Mouse (Mus musculus): ENCODE measurements at regions not wholly inside any gene's neighbourhood (a gene's known extent, or its start where the extent isn't known, plus 50 kb on each side); places are given as distances from the start of the nearest gene placed in this dataset.

DNA sequence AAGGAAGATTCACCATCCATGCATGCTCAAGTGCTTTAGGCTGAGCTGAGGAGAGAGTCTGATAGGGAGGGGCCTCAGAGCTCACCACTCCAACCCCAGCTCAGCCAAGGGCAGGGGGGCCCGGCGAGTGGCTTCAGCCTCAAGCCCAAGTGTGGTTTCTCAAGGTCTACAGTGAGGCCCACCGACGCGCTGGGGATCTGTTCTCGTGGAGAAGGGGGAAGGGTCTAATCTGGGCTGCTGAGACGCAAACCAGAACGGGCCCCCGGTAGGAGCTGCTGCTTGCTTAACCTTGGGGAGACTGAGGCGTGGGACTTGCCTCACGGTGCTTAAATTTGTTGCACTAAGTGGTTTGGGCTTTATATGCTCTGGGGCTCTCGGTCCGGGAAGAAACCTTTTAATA lies 70.9 kb downstream of the Asb1 start:
- H3K9ac ChIP-seq: 0 out of 2 replicates have a peak overlapping the region, but pooled peaks have one; percentile 43
- H3K4me2 ChIP-seq (replicated peaks): peak overlapping the region; percentile 49
- H3K4me3 ChIP-seq: no peak overlapping the region; the same call in 1 of the 2 replicates
- H3K27ac ChIP-seq: peak overlapping the region; percentile 89
- H3K4me1 ChIP-seq: peaks cover 81% of the 10 kb centered on the region
- 11% methylated on average over 13 of the region's 13 CpGs for WGBS
- ATAC-seq (ENCODE audit: low FRiP score, low read depth): peak; percentile 75
- H3K27me3 ChIP-seq: peaks cover 27% of the 10 kb centered on the region; the same call in 1 of the 2 replicates
- H3K9me3 ChIP-seq: no peaks in the 10 kb centered on the region
- H3K36me3 ChIP-seq: no peaks in the 10 kb centered on the region

DNA sequence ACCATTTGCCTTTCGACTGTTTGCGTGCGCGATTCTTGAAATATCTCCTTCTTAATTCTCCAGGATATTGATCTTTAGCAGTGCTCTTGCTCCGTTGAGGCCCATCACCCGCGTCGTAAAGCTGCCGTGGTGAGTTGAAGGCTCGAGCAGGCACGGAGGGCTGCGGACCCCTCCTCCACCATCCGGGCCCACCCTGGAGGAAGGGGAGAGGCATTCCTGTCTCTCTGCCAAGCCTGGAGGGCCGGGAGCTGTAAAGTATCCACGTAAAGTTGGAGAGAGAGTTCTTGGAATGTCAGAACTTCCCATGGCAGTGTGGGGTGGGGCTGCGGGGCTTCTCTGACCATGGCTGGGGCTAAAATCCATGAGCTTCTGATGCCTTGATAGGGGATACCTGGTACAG lies 71.3 kb downstream of the Asb1 start:
- 13% methylated on average over 16 of the region's 16 CpGs for WGBS
- ATAC-seq (ENCODE audit: low FRiP score, low read depth): peak; percentile 90
- Histone ChIP-seq H3K9ac (0 out of 2 replicates have a peak overlapping the region, but pooled peaks have one; percentile 43), H3K4me3 (peak overlapping the region; percentile 14; the same call in 1 of the 2 replicates), H3K27ac (peak overlapping the region; percentile 89), H3K27me3 (peaks cover 26% of the 10 kb centered on the region; the same call in 1 of the 2 replicates), H3K9me3 (no peaks in the 10 kb centered on the region), H3K4me1 (peaks cover 81% of the 10 kb centered on the region), H3K36me3 (no peaks in the 10 kb centered on the region), H3K4me2 (replicated peaks) (peak overlapping the region; percentile 49)

DNA sequence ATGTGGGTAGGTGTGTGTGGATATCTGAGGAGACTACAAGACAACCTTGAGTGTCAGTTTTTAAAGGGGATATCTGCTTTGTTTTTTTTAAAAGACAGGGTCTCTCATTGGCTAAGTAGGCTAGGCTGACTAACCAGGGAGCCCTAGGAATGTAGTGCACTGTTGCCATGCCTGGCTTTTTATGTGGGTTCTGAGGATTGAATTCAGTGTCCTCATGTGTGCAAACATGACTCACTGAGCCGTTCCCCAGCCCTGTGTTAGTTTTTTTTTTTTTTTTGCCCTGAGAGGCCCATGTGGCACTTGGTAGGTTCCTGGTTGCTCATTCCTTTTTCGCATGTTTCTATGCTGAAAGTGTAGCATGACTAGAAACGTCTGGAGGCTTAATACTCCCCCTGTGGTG lies 72.6 kb downstream of the Asb1 start:
- 41% methylated on average over 3 of the region's 3 CpGs for WGBS
- Histone ChIP-seq H3K4me2 (replicated peaks) (no peak overlapping the region), H3K36me3 (no peaks in the 10 kb centered on the region), H3K4me1 (peaks cover 81% of the 10 kb centered on the region), H3K27me3 (peaks cover 24% of the 10 kb centered on the region; the same call in 1 of the 2 replicates), H3K9ac (no peak overlapping the region), H3K27ac (peak overlapping the region; percentile 74), H3K9me3 (no peaks in the 10 kb centered on the region), H3K4me3 (no peak overlapping the region)
- ATAC-seq (ENCODE audit: low FRiP score, low read depth): no peak

DNA sequence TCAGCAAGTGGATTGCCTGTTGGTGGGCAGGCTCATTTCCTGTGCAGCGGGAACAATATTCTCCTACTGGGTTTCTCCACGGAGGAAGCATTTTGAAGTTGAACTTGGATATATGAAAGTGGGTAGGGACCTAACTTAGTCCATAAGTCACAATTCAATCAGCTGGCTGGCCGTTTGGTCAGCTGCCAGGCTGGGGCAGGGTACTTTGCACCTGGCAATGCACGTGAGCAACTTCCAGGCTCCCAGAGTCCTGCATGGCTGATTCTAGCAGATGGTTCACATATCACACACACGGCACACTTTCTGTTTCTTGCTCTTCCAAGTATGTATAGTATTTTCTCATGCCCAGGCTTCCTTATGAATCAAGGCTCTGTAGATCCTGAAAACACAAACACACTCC lies 75.1 kb downstream of the Asb1 start:
- Histone ChIP-seq H3K36me3 (no peaks in the 10 kb centered on the region), H3K4me1 (peaks cover 91% of the 10 kb centered on the region), H3K4me2 (replicated peaks) (no peak overlapping the region), H3K9ac (no peak overlapping the region), H3K9me3 (no peaks in the 10 kb centered on the region), H3K27me3 (peaks cover 17% of the 10 kb centered on the region; the same call in 1 of the 2 replicates), H3K27ac (peak overlapping the region; percentile 52; the same call in 1 of the 2 replicates), H3K4me3 (no peak overlapping the region)
- ATAC-seq (ENCODE audit: low FRiP score, low read depth): no peak
- 41% methylated on average over 5 of the region's 5 CpGs for WGBS

DNA sequence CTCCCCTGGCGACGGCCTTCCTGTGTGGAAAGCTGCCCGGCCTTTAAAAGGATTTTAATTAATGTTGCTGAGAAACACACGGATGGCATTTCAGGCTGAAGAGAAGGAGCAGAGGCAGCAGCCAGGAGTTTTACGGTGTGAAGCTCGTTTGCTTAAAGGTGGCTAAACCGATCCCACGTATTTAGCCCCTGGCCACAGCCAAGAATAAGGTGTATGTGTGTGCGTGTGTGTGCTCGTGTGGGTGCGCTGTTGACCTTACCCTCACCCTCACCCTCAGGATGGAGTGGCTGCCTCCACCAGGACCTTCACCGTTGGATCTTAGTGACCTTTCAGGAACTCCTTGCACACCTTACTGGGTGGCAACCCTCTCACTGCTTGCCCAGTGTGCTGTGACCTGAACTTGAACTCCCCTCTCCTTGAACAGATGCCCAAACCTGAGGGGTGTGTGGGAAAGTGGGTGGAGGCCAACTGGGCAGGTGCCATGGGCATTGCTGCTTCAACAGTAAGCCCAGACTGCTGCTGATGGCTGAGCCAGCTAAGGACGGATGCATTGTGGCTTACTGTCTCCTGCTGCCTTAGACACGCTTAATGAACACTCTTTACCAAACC lies 78.3 kb downstream of the Asb1 start:
- H3K4me2 ChIP-seq (replicated peaks): peak overlapping the region; percentile 23; the same call in 1 of the 2 replicates
- H3K4me1 ChIP-seq: peaks cover 60% of the 10 kb centered on the region
- H3K4me3 ChIP-seq: no peak overlapping the region
- peak overlapping the region; percentile 66 for H3K27ac ChIP-seq
- H3K27me3 ChIP-seq: peaks cover 22% of the 10 kb centered on the region; the same call in 1 of the 2 replicates
- 25% methylated on average over 14 of the region's 14 CpGs for WGBS
- no peak overlapping the region for H3K9ac ChIP-seq
- no peaks in the 10 kb centered on the region for H3K36me3 ChIP-seq
- H3K9me3 ChIP-seq: no peaks in the 10 kb centered on the region
- peak; percentile 74 for ATAC-seq (ENCODE audit: low FRiP score, low read depth)

DNA sequence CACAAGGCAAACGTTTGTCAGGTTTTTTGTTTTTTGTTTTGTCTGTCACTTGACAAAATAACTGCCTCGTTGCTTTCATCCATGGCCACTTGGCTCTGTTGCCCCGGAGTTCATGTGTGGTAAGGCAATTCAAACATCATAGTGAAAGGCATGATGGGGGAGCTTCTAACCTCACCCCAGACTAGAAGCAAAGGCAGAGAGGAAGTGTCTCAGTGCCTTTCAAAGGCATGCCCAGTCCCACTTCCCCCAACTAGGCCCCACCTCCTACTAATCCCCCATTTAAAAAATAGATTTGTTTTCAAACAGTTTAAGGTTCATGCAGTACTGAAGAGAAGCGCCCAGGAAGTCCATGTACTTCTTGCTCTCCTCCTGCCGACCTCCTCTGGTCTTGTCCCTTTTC lies 80.8 kb downstream of the Asb1 start:
- Histone ChIP-seq H3K27ac (no peak overlapping the region), H3K9me3 (no peaks in the 10 kb centered on the region), H3K27me3 (peaks cover 21% of the 10 kb centered on the region; the same call in 1 of the 2 replicates), H3K4me2 (replicated peaks) (no peak overlapping the region), H3K9ac (no peak overlapping the region), H3K4me3 (no peak overlapping the region), H3K4me1 (peaks cover 60% of the 10 kb centered on the region), H3K36me3 (no peaks in the 10 kb centered on the region)
- 77% methylated on average over 5 of the region's 5 CpGs for WGBS
- no peak for ATAC-seq (ENCODE audit: low FRiP score, low read depth)

DNA sequence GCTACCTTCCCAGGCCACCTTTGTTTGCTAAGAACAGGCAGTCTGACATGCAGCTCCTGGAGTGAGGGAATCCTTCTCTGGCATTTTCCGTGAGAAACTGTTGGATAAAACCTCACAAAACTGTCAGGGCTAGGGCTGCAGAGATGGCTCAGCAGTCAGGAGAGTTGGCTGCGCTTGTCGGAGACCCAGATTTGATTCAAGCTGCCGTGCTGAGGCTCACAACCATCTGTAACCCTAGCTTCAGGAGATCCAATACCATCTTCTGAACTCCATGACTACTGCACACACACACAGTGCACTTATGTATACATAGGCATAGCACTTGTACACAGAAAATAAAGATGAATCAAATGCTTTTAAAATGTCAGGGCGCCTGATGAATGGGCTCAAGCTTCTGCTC lies 82.5 kb downstream of the Asb1 start:
- 89% methylated on average over 5 of the region's 5 CpGs for WGBS

DNA sequence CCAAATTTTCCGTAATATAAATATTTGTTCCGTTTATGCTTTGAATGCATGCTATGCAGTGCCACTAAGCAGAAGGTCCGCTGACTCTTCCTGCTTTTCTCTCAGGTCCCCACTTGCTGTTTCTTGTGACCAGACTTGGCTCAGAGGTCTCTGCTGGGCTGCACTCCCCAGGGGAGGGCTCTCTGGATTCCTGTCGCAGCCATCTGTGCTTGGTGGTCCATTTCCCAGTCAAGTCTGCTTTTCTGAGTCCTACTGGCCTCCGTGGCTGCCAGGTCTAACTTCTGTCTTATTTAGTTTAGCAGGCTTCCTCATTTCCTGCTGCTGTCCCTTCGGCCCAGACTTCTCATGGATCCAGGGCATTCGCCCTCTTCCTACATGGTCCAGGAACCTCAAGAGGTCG lies 83.7 kb downstream of the Asb1 start:
- WGBS: 43% methylated on average over 8 of the region's 8 CpGs
- H3K9me3 ChIP-seq: no peaks in the 10 kb centered on the region
- no peak overlapping the region for H3K4me3 ChIP-seq
- H3K4me1 ChIP-seq: peaks cover 40% of the 10 kb centered on the region
- no peaks in the 10 kb centered on the region for H3K36me3 ChIP-seq
- H3K27me3 ChIP-seq: peaks cover 14% of the 10 kb centered on the region; the same call in 1 of the 2 replicates
- no peak overlapping the region for H3K4me2 ChIP-seq (replicated peaks)
- peak overlapping the region; percentile 44; the same call in 1 of the 2 replicates for H3K27ac ChIP-seq
- no peak overlapping the region for H3K9ac ChIP-seq
- ATAC-seq (ENCODE audit: low FRiP score, low read depth): no peak

More for the DNA sequence above, 82.5 kb downstream of the Asb1 start:
- Histone ChIP-seq H3K27ac (no peak overlapping the region), H3K4me2 (replicated peaks) (no peak overlapping the region), H3K9me3 (no peaks in the 10 kb centered on the region), H3K9ac (no peak overlapping the region), H3K4me1 (peaks cover 48% of the 10 kb centered on the region), H3K27me3 (peaks cover 18% of the 10 kb centered on the region; the same call in 1 of the 2 replicates), H3K4me3 (no peak overlapping the region), H3K36me3 (no peaks in the 10 kb centered on the region)
- no peak for ATAC-seq (ENCODE audit: low FRiP score, low read depth)

DNA sequence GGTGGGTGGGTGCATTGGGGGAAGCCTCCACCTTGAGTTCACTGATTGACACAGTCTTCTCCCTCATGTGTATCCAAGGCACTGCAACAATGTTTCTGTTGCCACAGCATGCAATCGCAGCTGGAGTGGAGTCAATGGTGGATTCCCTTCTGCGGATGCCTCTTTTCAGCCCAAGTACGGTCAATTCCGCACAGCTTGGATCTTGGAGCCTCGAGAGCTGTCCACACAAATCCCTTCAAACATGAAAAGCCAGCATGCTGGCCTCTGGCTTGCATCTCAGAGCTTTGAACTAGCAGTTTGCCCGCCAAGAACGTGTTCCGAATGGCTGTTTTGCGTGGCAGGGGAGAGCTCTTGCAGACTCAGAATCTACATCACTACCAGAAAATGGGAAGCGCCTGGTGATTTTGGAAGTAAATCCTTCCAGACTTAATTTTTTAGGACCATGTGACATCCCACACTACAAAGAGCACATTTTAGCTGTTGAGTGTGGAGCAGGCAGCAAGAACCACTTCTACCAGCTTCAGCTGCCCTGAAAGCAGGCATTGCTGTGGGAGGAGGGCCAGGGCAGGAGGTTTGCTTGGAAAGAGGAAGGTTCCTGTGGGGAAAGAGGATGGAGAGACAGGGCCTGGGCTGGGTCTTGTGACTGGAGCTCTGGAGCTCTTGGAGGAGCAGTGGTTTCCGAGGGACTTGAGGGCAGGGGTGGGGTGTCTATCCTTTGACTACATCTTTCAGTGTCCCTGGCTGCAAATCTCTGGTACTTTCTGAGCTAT lies 84.4 kb downstream of the Asb1 start:
- Histone ChIP-seq H3K4me1 (peaks cover 38% of the 10 kb centered on the region), H3K27me3 (peaks cover 13% of the 10 kb centered on the region; the same call in 1 of the 2 replicates), H3K4me3 (no peak overlapping the region), H3K27ac (peak overlapping the region; percentile 69; the same call in 1 of the 2 replicates), H3K4me2 (replicated peaks) (no peak overlapping the region), H3K9ac (no peak overlapping the region), H3K36me3 (no peaks in the 10 kb centered on the region), H3K9me3 (no peaks in the 10 kb centered on the region)
- ATAC-seq (ENCODE audit: low FRiP score, low read depth): no peak
- whole genome bisulfite sequencing: 60% methylated on average over 11 of the region's 11 CpGs

DNA sequence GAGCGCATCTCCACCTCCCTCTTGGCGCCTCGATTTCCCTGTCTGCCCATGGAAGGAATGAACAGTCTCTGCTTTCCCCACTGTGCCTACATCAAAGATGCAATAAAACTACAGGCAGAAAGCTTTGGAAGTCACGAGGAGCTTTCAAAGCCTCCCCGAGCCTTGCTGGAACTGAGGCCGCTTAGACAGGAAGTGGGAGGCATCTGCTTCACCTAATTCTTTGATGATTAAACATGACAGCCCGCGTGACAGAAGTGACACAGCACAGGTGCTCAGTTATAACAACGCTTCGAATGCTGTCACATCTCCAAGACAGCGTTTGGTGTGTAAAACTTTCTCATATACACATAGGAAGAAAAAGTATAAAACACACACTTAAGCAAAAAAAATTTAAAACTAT lies 85.7 kb downstream of the Asb1 start:
- Histone ChIP-seq H3K9ac (no peak overlapping the region), H3K27ac (peak overlapping the region; percentile 28; the same call in 1 of the 2 replicates), H3K36me3 (no peaks in the 10 kb centered on the region), H3K4me1 (peaks cover 49% of the 10 kb centered on the region), H3K27me3 (peaks cover 13% of the 10 kb centered on the region; the same call in 1 of the 2 replicates), H3K4me3 (no peak overlapping the region), H3K9me3 (no peaks in the 10 kb centered on the region), H3K4me2 (replicated peaks) (no peak overlapping the region)
- ATAC-seq (ENCODE audit: low FRiP score, low read depth): no peak
- WGBS: 31% methylated on average over 11 of the region's 11 CpGs

DNA sequence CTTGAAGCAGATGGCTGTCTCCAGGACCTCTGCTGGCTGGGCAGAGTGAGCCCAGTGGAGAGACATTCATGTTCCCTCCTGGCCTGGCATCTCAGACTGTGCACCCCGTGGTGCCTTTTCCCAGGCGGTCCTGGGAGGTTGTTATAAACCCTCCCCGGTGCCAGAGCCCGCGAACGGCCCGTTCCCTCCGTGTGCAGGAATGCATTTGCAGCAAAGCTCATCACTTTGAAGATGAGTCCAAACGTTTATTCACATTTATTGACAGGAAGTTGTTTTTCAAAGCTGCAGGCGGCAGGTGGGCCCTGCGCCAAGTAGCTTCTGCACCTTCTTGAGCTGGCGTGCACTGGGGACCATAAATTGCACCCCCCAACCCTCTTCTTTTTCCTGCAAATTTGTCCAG lies 89.9 kb downstream of the Asb1 start:
- Histone ChIP-seq H3K4me1 (peaks cover 59% of the 10 kb centered on the region), H3K36me3 (no peaks in the 10 kb centered on the region), H3K27ac (peak overlapping the region; percentile 52; the same call in 1 of the 2 replicates), H3K9ac (no peak overlapping the region), H3K9me3 (no peaks in the 10 kb centered on the region), H3K27me3 (0 out of 2 replicates have a peak, but pooled peaks cover 5% of the 10 kb centered on the region), H3K4me2 (replicated peaks) (no peak overlapping the region), H3K4me3 (no peak overlapping the region)
- no peak for ATAC-seq (ENCODE audit: low FRiP score, low read depth)
- WGBS: 24% methylated on average over 12 of the region's 12 CpGs

DNA sequence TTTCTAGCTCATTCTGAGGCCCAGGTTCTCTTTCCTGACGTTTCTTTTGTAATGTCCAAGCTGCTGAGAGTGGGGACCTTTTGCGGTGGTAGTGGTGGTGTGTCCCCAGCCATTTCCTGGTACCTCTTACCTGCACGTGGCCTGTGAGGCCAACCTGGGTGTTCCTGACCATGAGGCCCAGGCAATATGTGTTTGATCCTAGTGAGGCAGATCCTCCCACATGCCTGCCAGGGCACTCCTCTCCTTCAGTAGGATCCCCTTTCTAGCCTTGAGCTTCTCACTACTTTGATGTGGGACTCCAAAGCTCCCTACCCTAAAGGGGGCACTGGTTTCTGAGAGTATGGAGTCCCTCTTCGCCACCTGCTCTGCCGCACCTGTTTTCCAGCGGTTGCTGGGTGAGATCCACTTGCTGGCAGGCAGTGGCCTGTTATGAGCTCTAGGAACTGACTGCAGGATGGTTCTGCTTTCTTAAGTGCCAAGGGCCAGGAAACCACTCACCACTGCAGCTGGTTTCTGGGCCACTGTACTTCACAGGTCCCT lies 90.6 kb downstream of the Asb1 start:
- Histone ChIP-seq H3K27me3 (0 out of 2 replicates have a peak, but pooled peaks cover 3% of the 10 kb centered on the region), H3K4me2 (replicated peaks) (no peak overlapping the region), H3K4me3 (no peak overlapping the region), H3K9ac (no peak overlapping the region), H3K27ac (peak overlapping the region; percentile 73), H3K9me3 (no peaks in the 10 kb centered on the region), H3K4me1 (peaks cover 52% of the 10 kb centered on the region), H3K36me3 (no peaks in the 10 kb centered on the region)
- 61% methylated on average over 6 of the region's 6 CpGs for WGBS
- ATAC-seq (ENCODE audit: low FRiP score, low read depth): no peak

Data from limb, embryonic 13.5 days (tissue).